Mouse (Mus musculus): ENCODE data around the gene Faap24. TPM values are rescaled to one million over a fixed set of nuclear protein-coding genes. Genes with fewer than 3 reads are reported as not detected.

Gene Faap24
- polyA plus RNA-seq, 1 experiment = 8.0 TPM

- TF ChIP-seq CTCF (IDR thresholded peaks at IDR 0.05; ENCODE audit: borderline replicate concordance, extremely low read depth, insufficient read depth, insufficient read length) (no peak), POLR2A (IDR thresholded peaks at IDR 0.05; ENCODE audit: borderline replicate concordance, extremely low read depth, insufficient read depth, insufficient read length, poor library complexity, severe bottlenecking) (no peak)
- peak; percentile 3 for DNase-seq (ENCODE audit: low read depth)
Observed at GRCm38 (mm10) chr7:35365161-35365910, 31.3 kb downstream of the Faap24 start.

- no peak for DNase-seq (ENCODE audit: low read depth)
- TF ChIP-seq CTCF (IDR thresholded peaks at IDR 0.05; ENCODE audit: borderline replicate concordance, extremely low read depth, insufficient read depth, insufficient read length) (no peak), POLR2A (IDR thresholded peaks at IDR 0.05; ENCODE audit: borderline replicate concordance, extremely low read depth, insufficient read depth, insufficient read length, poor library complexity, severe bottlenecking) (no peak)
Observed at GRCm38 (mm10) chr7:35362868-35363267, 33.8 kb downstream of the Faap24 start.

GRCm38 (mm10) chr7:35362253-35362652, 34.4 kb downstream of the Faap24 start:
- DNase-seq (ENCODE audit: low read depth) = no peak
- TF ChIP-seq CTCF (IDR thresholded peaks at IDR 0.05; ENCODE audit: borderline replicate concordance, extremely low read depth, insufficient read depth, insufficient read length) (no peak), POLR2A (IDR thresholded peaks at IDR 0.05; ENCODE audit: borderline replicate concordance, extremely low read depth, insufficient read depth, insufficient read length, poor library complexity, severe bottlenecking) (no peak)

GRCm38 (mm10) chr7:35357621-35358020, 39.0 kb downstream of the Faap24 start:
- TF ChIP-seq POLR2A (IDR thresholded peaks at IDR 0.05; ENCODE audit: borderline replicate concordance, extremely low read depth, insufficient read depth, insufficient read length, poor library complexity, severe bottlenecking) (no peak), CTCF (IDR thresholded peaks at IDR 0.05; ENCODE audit: borderline replicate concordance, extremely low read depth, insufficient read depth, insufficient read length) (no peak)
- no peak for DNase-seq (ENCODE audit: low read depth)

GRCm38 (mm10) chr7:35355303-35355872, 41.2 kb downstream of the Faap24 start:
- TF ChIP-seq POLR2A (IDR thresholded peaks at IDR 0.05; ENCODE audit: borderline replicate concordance, extremely low read depth, insufficient read depth, insufficient read length, poor library complexity, severe bottlenecking) = no peak
- no peak for TF ChIP-seq CTCF (IDR thresholded peaks at IDR 0.05; ENCODE audit: borderline replicate concordance, extremely low read depth, insufficient read depth, insufficient read length)
- DNase-seq (ENCODE audit: low read depth) = no peak

- DNase-seq (ENCODE audit: low read depth) = no peak
- TF ChIP-seq CTCF (IDR thresholded peaks at IDR 0.05; ENCODE audit: borderline replicate concordance, extremely low read depth, insufficient read depth, insufficient read length) = no peak
- TF ChIP-seq POLR2A (IDR thresholded peaks at IDR 0.05; ENCODE audit: borderline replicate concordance, extremely low read depth, insufficient read depth, insufficient read length, poor library complexity, severe bottlenecking) = no peak
Observed at GRCm38 (mm10) chr7:35353306-35353705, 43.3 kb downstream of the Faap24 start.

GRCm38 (mm10) chr7:35351155-35351554, 45.5 kb downstream of the Faap24 start:
- no peak for DNase-seq (ENCODE audit: low read depth)
- TF ChIP-seq POLR2A (IDR thresholded peaks at IDR 0.05; ENCODE audit: borderline replicate concordance, extremely low read depth, insufficient read depth, insufficient read length, poor library complexity, severe bottlenecking) (no peak), CTCF (IDR thresholded peaks at IDR 0.05; ENCODE audit: borderline replicate concordance, extremely low read depth, insufficient read depth, insufficient read length) (no peak)

GRCm38 (mm10) chr7:35349886-35350684, 46.6 kb downstream of the Faap24 start:
- DNase-seq (ENCODE audit: low read depth) = no peak
- TF ChIP-seq POLR2A (IDR thresholded peaks at IDR 0.05; ENCODE audit: borderline replicate concordance, extremely low read depth, insufficient read depth, insufficient read length, poor library complexity, severe bottlenecking) (no peak), CTCF (IDR thresholded peaks at IDR 0.05; ENCODE audit: borderline replicate concordance, extremely low read depth, insufficient read depth, insufficient read length) (no peak)

GRCm38 (mm10) chr7:35349022-35349421, 47.6 kb downstream of the Faap24 start:
- DNase-seq (ENCODE audit: low read depth) = no peak
- no peak for TF ChIP-seq POLR2A (IDR thresholded peaks at IDR 0.05; ENCODE audit: borderline replicate concordance, extremely low read depth, insufficient read depth, insufficient read length, poor library complexity, severe bottlenecking)
- TF ChIP-seq CTCF (IDR thresholded peaks at IDR 0.05; ENCODE audit: borderline replicate concordance, extremely low read depth, insufficient read depth, insufficient read length) = no peak

- no peak for TF ChIP-seq CTCF (IDR thresholded peaks at IDR 0.05; ENCODE audit: borderline replicate concordance, extremely low read depth, insufficient read depth, insufficient read length)
- TF ChIP-seq POLR2A (IDR thresholded peaks at IDR 0.05; ENCODE audit: borderline replicate concordance, extremely low read depth, insufficient read depth, insufficient read length, poor library complexity, severe bottlenecking) = no peak
- no peak for DNase-seq (ENCODE audit: low read depth)
Observed at GRCm38 (mm10) chr7:35347918-35348700, 48.5 kb downstream of the Faap24 start.

Measured in brain, embryonic 14.5 days (tissue).